Mouse (Mus musculus) adrenal gland, postnatal 10 days (tissue): ENCODE data around the gene Txndc17. TPM values are rescaled to one million over a fixed set of nuclear protein-coding genes. Genes with fewer than 3 reads are reported as not detected.

Experiments
- DNase-seq: peaks from one replicate; pipeline ENCODE4 v3.0.0; 2021; ENCODE audit warnings: mixed read lengths
- total RNA-seq, 2 experiments: library from RNA; stranded (reverse); gene quantifications; 2 replicates each; pipeline ENCODE4 v1.2.3; 2021

The Txndc17 gene
- total RNA-seq, 2 experiments from 2014 or later: 61.5 to 64.0 TPM

DNA sequence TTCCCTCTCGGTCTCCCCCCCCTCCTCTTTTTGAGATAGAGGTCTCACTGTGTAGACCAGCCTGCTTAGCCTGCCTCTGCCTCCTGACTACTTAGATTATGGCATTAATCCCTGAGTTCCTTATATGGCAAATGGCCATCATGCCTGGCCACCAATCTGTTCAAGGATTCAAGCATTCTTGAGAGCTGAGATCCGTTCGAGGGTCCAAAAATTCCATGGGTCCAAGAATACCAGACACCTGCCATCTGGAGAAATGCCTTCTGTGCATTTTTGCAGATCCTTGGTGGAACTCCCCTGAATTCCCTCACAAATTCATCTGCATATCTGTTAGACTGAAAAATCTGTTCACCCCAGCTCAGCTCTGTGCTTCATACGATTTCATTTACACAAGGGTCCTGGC is 16.1 kb downstream of the Txndc17 start:
- DNase-seq: no peak

DNA sequence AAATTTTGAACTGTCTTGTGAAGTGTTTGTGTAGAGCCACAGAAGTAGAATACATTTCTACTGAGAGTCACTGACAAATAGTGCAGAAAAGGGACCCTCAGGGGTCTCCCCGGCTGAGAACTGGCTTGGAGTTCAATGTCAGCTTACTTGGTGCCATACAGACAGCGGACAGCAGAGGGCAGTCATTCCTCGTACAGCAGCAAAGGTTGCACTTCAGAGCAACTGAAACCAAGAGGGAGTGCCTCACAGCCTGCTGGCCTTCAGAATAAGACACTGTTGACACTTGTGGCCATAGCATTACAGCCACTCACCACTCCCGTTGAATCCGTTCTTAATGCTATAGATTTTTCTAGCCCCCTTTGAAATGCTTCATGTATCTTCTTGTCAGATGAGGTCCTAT is 17.5 kb downstream of the Txndc17 start:
- peak; percentile 84 for DNase-seq

DNA sequence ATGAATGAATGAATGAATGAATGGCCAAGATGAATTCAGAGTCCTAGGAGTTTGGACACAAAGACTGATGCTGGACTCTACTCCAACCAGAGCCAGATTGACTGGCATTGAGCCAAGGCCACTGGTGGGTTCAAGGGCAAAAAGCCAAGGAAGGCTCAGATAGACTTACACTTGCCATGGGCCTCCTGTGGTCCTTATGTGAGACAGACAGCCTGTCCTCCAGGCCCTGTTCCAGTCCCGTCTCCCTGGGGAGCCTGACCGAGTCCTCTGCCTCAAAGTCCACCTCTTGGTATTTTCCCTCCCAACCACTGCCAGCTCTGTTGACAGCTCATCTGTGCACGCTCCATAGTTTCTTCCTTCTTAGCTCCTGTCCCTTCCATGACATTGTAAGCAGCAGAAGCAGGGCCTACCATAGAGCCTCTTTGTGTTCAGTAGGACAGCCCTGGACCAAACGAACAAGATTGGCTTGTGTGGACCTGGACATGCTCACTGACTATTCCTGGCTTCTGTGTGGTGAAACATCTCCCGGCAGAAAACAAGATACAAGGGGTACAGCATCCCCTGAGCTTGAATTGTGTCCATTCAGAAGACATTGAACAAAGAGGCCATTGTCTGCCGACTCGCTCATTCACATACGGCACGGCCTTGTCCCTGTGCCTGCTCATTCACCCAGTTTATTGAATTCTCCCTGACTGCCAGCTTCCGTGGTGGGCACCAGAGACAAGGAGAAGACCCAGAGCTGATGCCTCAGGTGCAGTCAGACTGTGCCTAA is 18.9 kb downstream of the Txndc17 start:
- DNase-seq: peak; percentile 10

DNA sequence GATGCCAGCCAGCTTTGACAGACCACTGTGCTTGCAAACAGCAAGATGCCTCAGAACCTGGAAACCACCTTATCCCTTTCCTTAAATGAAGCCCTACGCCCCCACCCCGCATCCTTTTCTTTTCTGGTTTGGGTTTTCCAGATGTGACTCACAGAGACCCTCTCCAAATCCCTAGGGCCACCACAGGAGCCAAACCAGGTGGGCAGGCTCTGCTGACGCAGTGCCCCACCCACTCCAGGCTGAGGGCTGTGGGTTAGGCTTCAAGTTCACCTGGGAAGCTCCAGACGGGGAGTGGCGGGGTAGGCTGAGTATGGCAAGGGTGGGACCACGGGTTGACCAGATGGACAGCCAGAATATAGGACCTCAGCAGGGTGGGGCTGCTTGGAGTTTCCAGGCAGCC is 19.6 kb downstream of the Txndc17 start:
- DNase-seq: no peak

DNA sequence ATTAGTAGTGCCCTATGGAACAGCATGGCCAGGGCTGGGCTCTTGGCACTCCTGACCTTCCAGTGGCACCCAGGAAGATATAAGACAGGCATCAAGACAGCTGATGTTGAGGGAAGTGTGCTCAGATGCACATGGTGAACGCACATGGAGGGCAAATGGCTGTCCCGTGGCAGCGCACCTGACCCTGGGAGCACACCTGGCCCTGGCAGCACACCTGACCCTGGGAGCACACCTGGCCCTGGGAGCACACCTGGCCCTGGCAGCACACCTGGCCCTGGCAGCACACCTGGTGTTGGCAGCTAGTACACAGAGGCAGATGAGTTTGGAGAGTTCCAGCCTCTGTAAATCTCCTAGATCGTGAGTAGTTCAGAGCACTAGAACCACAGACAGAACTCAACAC is 21.2 kb downstream of the Txndc17 start:
- DNase-seq: no peak

DNA sequence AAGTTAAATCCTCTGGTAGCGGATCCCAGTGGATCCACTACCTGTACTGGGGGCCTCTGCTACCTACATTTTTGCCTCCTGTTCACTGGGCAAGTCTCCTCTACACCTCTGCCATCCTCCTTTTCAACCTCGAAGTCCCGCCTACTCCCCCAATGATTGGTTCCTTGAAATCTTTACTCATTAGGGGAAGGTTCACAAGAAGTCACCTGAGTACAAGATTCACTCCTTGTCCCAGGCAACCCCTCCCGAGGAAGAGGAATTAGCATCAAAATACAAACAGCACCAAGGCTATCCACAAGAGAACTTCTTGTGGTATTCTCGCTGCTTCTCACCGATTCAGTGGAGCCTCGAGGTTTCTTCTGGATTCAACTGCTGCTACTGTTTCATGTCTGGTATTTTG is 24.7 kb downstream of the Txndc17 start:
- no peak for DNase-seq

DNA sequence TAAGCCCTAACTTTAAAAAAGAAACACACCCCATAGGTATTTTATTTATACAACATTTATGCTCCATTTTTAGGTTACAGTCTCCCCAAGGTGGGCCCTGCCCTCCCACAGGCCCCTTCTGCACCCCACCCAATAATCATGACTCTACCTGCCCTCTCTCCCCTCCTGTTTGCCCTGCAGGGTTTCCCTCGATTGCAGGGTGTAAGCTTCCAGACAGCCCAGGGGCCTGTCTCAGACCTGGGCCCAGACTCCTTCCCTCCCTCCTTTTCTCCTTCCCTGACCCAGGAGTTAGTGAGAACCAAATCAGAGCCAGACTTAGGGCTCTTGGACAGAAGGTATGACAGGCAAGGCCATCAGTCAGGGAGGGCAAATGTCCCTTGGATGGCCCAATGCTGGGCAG is 25.6 kb downstream of the Txndc17 start:
- DNase-seq: no peak

DNA sequence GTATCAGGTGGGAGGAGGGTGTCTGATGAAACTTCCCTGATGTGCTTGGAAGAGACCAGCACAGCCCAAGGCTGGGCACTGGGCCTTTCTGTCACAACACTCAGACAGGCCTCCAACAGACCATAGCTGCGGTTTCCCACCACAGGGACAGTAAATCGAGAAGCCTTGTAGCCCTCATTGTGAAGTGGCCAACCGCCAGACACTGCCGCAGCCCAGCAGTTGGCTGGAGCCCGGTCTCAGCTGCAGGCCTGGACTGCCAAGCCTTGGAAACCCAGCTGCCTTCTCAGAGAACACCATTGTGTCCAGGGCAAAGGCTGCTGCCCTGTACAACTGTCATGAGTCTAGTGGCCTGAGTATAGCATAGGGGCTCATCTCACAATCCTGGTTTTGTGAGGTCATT is 26.7 kb downstream of the Txndc17 start:
- DNase-seq: peak; percentile 12

DNA sequence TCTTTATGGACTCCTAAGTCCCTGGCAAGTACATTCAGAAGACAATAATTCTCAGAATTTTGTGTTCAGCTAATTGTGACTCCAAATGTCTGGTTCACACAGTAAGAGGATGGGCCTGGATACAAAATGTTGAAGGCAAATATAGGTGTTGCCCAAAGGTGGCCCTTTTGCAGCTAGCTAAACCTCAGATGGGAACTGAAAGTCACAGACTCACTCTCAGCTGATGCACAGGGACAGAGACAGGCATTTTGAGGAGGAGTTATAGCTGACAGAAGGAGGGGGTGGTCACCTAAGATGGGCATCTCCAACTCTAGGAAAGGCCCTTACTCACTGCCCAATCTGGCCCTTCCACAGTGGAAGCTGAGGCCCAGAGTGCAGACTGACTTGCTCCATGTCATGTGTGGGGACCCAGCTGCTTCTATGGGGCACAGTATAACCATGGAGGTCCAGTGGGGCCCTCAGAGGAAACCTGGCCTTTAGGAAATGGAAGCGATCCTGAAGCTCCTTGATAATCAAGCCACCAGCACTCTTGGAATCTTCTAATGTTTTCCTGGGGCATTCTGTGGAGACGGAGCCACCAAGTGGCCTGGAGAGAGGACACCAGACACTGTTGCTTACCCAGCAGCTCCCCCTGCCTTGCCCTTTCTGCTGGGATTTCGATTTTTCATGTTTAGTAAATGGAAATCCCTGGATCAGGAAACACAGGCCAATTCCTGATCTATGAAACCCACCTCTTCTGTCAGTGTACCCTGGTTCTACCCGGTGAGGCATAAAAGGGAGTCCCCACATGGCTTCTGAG is 32.9 kb downstream of the Txndc17 start:
- DNase-seq: no peak

DNA sequence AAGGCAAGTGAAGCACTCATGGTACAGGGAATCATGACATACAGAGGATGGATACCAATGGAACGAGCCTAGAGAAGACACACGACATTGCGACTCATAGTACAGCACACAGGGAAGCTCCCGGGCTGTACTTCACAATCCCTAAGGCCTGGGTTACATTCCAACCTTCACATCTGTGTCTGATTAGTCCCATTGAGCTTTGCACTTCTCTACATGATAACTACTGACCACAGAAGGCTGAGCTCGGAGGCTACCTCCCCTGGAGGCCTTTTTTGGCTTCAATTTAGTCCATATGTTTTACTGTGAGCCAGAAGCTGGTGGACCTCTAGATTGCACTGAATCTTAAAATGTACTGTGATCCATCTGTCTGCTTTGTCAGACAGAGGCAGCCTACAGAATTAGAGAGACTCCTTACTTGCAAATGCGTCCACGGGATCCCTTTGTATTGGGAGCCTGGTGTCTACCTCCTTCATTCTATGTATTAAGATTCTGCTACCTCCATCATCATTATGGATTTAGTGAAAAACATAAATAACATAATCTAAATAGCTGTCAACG is 37.9 kb downstream of the Txndc17 start:
- DNase-seq: no peak

DNA sequence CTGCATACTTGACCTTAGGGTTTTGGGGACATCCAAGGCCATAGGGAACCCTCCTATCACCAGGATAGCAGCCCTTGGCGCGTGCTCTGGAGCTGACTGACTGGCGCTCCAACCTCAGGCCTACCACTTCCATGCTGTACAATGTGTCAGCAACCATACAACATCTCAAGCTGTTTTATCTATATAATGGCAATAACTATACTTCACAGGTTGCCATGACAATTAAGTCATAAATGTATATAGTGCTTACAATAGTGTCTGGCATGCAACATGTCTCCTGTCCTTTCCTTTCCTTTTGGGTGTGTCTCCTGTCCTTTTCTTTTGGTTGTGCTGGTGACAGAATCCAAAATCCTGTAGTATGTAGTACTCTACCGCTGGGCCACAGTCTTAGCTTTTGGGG is 48.3 kb downstream of the Txndc17 start:
- DNase-seq: no peak

DNA sequence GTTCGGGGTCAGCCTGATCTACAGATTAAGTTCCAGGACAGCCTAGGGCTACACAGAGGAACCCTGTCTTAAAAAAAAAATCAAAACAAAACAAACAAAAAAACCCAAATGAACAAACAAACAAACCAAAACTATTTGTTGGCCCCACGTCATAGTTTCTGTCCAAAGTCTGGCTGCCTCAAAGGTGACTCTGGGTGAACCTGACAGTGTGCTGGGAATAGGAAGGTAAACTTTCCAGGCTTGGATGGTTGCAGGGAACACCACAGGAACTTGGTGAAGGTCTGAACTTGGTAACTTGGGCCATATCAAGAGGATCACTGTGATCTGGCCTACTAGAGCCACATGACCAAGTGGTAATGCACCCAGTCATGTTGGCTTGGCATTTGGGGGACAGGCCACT is 49.1 kb downstream of the Txndc17 start:
- DNase-seq: no peak

Other genes starting within 250 kb of the Txndc17 start
- under 1 TPM; 0.27 to 0.33 TPM for gene Aipl1, start 170.0 kb upstream of the Txndc17 start, total RNA-seq
- gene Pimreg, start 165.5 kb upstream of the Txndc17 start, total RNA-seq: 10 to 100 TPM; 14.1 to 23.8 TPM
- gene Pitpnm3, start 71.8 kb upstream of the Txndc17 start, total RNA-seq: 1 to 10 TPM; 1.4 to 1.5 TPM
- 1 to 10 TPM in 1 of 2 experiments, under 1 TPM in 1; 0.57 to 1.2 TPM for gene Gm43951, start 707 bp upstream of the Txndc17 start, total RNA-seq
- 10 to 100 TPM in 1 of 2 experiments, 1 to 10 TPM in 1; 6.1 to 10.9 TPM for gene 4933427D14Rik, start 88 bp upstream of the Txndc17 start, total RNA-seq
- 10 to 100 TPM; 12.3 to 14.4 TPM for gene Med31, start 8.0 kb downstream of the Txndc17 start, total RNA-seq
- 1 to 10 TPM in 1 of 2 experiments, under 1 TPM in 1; 0.15 to 1.4 TPM for gene Slc13a5, start 59.7 kb downstream of the Txndc17 start, total RNA-seq
- 10 to 100 TPM; 13.3 to 16.8 TPM for gene Xaf1, start 94.1 kb downstream of the Txndc17 start, total RNA-seq
- gene Fbxo39, start 106.9 kb downstream of the Txndc17 start, total RNA-seq: not detected
- gene Tekt1, start 154.9 kb downstream of the Txndc17 start, total RNA-seq: under 1 TPM in 1 of 2 experiments, not detected in 1; 0.21 TPM
- 10 to 100 TPM in 1 of 2 experiments, 1 to 10 TPM in 1; 6.6 to 14.7 TPM for gene Smtnl2, start 204.2 kb downstream of the Txndc17 start, total RNA-seq
- 1 to 10 TPM; 2.7 to 3.5 TPM for gene Ggt6, start 228.0 kb downstream of the Txndc17 start, total RNA-seq
- gene Mybbp1a, start 233.8 kb downstream of the Txndc17 start, total RNA-seq: 10 to 100 TPM; 77.5 to 84.6 TPM